Mouse (Mus musculus): ENCODE results near the gene Tusc2. TPM values are rescaled to one million over a fixed set of nuclear protein-coding genes. Genes with fewer than 3 reads are reported as not detected.
A peak's percentile ranks its signal among the peaks of the same experiment; 100 is the strongest.

Tusc2 gene
- 38.2 and 39.0 TPM in 2 replicates for polyA plus RNA-seq (2014; fragmentation: Nextera tagmentation; extraction: Ambion mirVana)

GRCm38 (mm10) chr9:107563029-107563581, at the start of gene Tusc2:
Tusc2 (plus strand) TSS chr9:107563255.
- DNase-seq (peak; percentile 96), ATAC-seq (ENCODE audit: insufficient read depth) (peak; percentile 94)
- Histone ChIP-seq H3K27me3 (ENCODE audit: insufficient read depth, low read length) (no peaks in the 10 kb centered on the region), H3K9ac (peak within 1 kb of the TSS; percentile 73), H3K4me3 (ENCODE audit: low read depth, low read length) (peak within 1 kb of the TSS; percentile 88), H3K4me1 (ENCODE audit: insufficient read depth) (peaks cover 10% of the 10 kb centered on the region), H3K27ac (ENCODE audit: low read depth) (peak within 1 kb of the TSS; percentile 50; the same call in 1 of the 2 replicates), H3K9me3 (ENCODE audit: low read depth, low read length) (no peaks in the 10 kb centered on the region), H3K4me2 (peak within 1 kb of the TSS; percentile 81), H3K36me3 (ENCODE audit: insufficient read depth) (peaks cover 62% of the 10 kb centered on the region)
- TF ChIP-seq CTCF (IDR thresholded peaks at IDR 0.05; ENCODE audit: low read depth) = no peak
- under 1% methylated on average over 46 of the region's 46 CpGs for WGBS

GRCm38 (mm10) chr9:107514303-107514955, 48.6 kb upstream of the Tusc2 start:
- no peak overlapping the region for H3K4me2 ChIP-seq
- no peaks in the 10 kb centered on the region for H3K9me3 ChIP-seq (ENCODE audit: low read depth, low read length)
- H3K27ac ChIP-seq (ENCODE audit: low read depth) = no peak overlapping the region
- TF ChIP-seq CTCF (IDR thresholded peaks at IDR 0.05; ENCODE audit: low read depth) = peak; percentile 100
- WGBS = 14% methylated on average over 14 of the region's 14 CpGs
- DNase-seq = peak; percentile 90
- peak; percentile 45 for ATAC-seq (ENCODE audit: insufficient read depth)
- no peaks in the 10 kb centered on the region for H3K4me1 ChIP-seq (ENCODE audit: insufficient read depth)
- no peak overlapping the region for H3K4me3 ChIP-seq (ENCODE audit: low read depth, low read length)
- H3K9ac ChIP-seq = no peak overlapping the region
- no peaks in the 10 kb centered on the region for H3K36me3 ChIP-seq (ENCODE audit: insufficient read depth)
- no peaks in the 10 kb centered on the region for H3K27me3 ChIP-seq (ENCODE audit: insufficient read depth, low read length)

DNA sequence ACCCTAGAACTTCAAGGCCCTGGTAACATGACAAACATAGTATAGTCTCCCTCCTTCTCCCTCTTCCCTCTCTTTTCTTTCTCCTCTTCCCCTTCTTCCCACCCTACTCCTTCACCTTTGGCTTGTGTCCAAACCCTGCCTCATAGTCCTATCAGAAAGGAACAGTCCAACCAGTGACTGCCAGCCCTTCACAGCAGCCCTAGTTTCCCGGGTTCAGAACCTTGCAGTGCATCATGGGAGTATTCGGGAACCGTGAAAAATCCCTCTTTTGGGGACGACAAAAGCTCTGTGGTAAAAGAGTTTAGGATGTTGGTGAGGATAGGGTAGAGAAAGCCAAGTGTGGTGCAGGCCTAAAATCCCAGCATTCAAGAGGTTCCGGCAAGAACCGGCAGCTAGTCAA, 42.7 kb upstream of the Tusc2 start:
- H3K4me3 ChIP-seq (ENCODE audit: low read depth, low read length) = no peak overlapping the region
- peaks cover 4% of the 10 kb centered on the region; the same call in 1 of the 2 replicates for H3K27me3 ChIP-seq (ENCODE audit: insufficient read depth, low read length)
- 68% methylated on average over 6 of the region's 6 CpGs for WGBS
- H3K4me1 ChIP-seq (ENCODE audit: insufficient read depth) = no peaks in the 10 kb centered on the region
- no peak overlapping the region for H3K27ac ChIP-seq (ENCODE audit: low read depth)
- no peak for TF ChIP-seq CTCF (IDR thresholded peaks at IDR 0.05; ENCODE audit: low read depth)
- H3K36me3 ChIP-seq (ENCODE audit: insufficient read depth) = no peaks in the 10 kb centered on the region
- H3K9me3 ChIP-seq (ENCODE audit: low read depth, low read length) = no peaks in the 10 kb centered on the region
- DNase-seq = peak; percentile 22
- no peak overlapping the region for H3K9ac ChIP-seq
- no peak for ATAC-seq (ENCODE audit: insufficient read depth)
- no peak overlapping the region for H3K4me2 ChIP-seq

DNA sequence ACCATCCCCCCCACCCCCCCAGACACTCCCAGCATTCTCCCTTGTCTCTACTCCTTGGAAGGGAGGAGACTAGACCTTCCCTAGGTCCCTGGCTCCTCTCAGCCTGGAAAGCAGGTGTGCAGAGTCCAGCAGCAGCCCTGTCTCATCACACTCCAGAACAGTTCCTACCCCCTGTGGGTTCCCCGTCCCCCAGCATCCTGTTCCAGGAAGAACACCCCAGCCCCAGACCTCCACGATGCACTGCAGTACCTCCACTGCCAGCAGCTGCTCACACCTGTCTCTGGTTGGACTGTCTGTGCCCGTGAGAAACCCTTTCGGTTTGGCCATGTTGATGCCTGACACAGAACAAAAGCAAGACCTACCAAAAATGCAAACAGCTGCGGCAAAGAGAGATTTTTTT, 41.9 kb upstream of the Tusc2 start:
- WGBS = 39% methylated on average over 5 of the region's 5 CpGs
- H3K27ac ChIP-seq (ENCODE audit: low read depth) = no peak overlapping the region
- DNase-seq = no peak
- no peak for TF ChIP-seq CTCF (IDR thresholded peaks at IDR 0.05; ENCODE audit: low read depth)
- ATAC-seq (ENCODE audit: insufficient read depth) = no peak
- peaks cover 12% of the 10 kb centered on the region for H3K27me3 ChIP-seq (ENCODE audit: insufficient read depth, low read length)
- H3K4me1 ChIP-seq (ENCODE audit: insufficient read depth) = 0 out of 2 replicates have a peak, but pooled peaks cover under 1% of the 10 kb centered on the region
- peak overlapping the region; percentile 55; the same call in 1 of the 2 replicates for H3K4me2 ChIP-seq
- no peak overlapping the region for H3K4me3 ChIP-seq (ENCODE audit: low read depth, low read length)
- no peaks in the 10 kb centered on the region for H3K36me3 ChIP-seq (ENCODE audit: insufficient read depth)
- H3K9me3 ChIP-seq (ENCODE audit: low read depth, low read length) = no peaks in the 10 kb centered on the region
- no peak overlapping the region; the same call in 1 of the 2 replicates for H3K9ac ChIP-seq

DNA sequence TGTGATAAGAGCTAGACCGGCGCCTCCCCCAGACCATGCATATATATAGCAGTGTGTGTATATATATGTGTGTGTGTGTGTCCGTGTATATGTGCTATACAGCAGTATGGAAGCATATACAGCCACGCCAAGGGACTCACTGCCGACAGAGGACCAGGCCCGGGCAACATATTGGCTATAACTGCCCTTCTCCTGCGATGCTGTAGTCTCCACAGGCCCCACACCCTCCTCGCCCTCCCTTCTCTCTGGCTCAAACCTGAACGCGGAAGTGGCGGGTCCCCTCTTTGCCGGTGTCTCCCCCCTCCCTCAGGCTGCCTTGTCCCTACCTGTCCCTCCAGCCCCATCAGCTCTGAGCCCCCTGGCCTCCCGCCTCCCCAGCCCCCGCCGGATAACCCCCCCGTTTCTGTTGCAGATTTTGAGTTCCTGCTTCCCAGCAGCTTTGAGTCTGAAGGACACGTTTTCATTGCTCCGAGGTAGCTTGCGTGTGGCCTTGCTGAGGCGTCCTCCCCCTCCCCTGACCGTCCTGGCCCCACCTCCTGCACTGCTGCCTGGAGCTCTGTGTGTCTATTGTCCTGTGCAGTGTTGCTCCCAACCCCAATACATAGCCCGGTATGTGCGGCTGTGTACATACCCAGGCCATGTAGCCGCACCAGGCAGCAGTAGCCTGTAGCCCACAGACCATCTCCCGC, 41.2 kb upstream of the Tusc2 start:
- WGBS = 16% methylated on average over 25 of the region's 25 CpGs
- peak overlapping the region; percentile 18; the same call in 1 of the 2 replicates for H3K27ac ChIP-seq (ENCODE audit: low read depth)

DNA sequence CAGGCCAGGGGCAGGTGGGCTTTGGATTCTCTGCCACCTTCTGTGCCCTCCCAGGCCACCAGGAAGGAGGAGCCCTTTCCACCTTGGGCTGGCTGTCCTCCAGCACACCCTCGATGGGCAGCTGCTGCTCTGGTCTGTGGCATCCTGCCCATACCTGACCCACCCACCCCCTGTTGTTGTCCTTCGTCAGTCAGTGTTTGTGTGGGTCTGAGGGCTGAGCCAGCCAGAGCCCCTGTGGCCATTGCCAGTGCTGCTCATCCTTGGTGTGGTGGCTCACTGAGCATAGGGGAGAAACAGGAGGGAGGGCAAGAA, 40.7 kb upstream of the Tusc2 start:
- ATAC-seq (ENCODE audit: insufficient read depth) (no peak), DNase-seq (no peak)
- Histone ChIP-seq H3K36me3 (ENCODE audit: insufficient read depth) (no peaks in the 10 kb centered on the region), H3K9me3 (ENCODE audit: low read depth, low read length) (no peaks in the 10 kb centered on the region), H3K4me1 (ENCODE audit: insufficient read depth) (0 out of 2 replicates have a peak, but pooled peaks cover 7% of the 10 kb centered on the region), H3K4me2 (peak overlapping the region; percentile 55), H3K9ac (no peak overlapping the region), H3K27ac (ENCODE audit: low read depth) (peak overlapping the region; percentile 18; the same call in 1 of the 2 replicates), H3K4me3 (ENCODE audit: low read depth, low read length) (no peak overlapping the region), H3K27me3 (ENCODE audit: insufficient read depth, low read length) (peaks cover 24% of the 10 kb centered on the region)
- TF ChIP-seq CTCF (IDR thresholded peaks at IDR 0.05; ENCODE audit: low read depth) = no peak
- WGBS = 24% methylated on average over 2 of the region's 2 CpGs

More for the DNA sequence above, 41.2 kb upstream of the Tusc2 start:
- DNase-seq (peak; percentile 19), ATAC-seq (ENCODE audit: insufficient read depth) (peak; percentile 51; the same call in 1 of the 2 replicates)
- Histone ChIP-seq H3K4me3 (ENCODE audit: low read depth, low read length) (0 out of 2 replicates have a peak overlapping the region, but pooled peaks have one; percentile 6), H3K9me3 (ENCODE audit: low read depth, low read length) (no peaks in the 10 kb centered on the region), H3K4me2 (peak overlapping the region; percentile 55), H3K36me3 (ENCODE audit: insufficient read depth) (no peaks in the 10 kb centered on the region), H3K9ac (peak overlapping the region; percentile 29; the same call in 1 of the 2 replicates), H3K4me1 (ENCODE audit: insufficient read depth) (0 out of 2 replicates have a peak, but pooled peaks cover 7% of the 10 kb centered on the region), H3K27me3 (ENCODE audit: insufficient read depth, low read length) (peaks cover 19% of the 10 kb centered on the region)
- no peak for TF ChIP-seq CTCF (IDR thresholded peaks at IDR 0.05; ENCODE audit: low read depth)

Measured in lung, embryonic 14.5 days (tissue).